Mouse (Mus musculus) embryo, embryonic 11.5 days (tissue): ENCODE results near the gene Zscan4c.
"Not testable (repeated sequence)": the region's sequence is repeated elsewhere in the genome, so short reads cannot be mapped to it uniquely, and the experiment has no call there.

Source experiments
- DNase-seq: peaks from one replicate; pipeline ENCODE4 v3.0.0-alpha.2; 2012; ENCODE audit warnings: low read depth, low spot score

The Zscan4c gene

GRCm38 (mm10) chr7:11005445-11005844 lies at the start of gene Zscan4c:
Gene Zscan4c, plus strand, starts transcription at chr7:11005745.
- DNase-seq = not testable (repeated sequence)
